Mouse (Mus musculus) left cerebral cortex, adult 2 months (tissue): Measurements from ENCODE around the gene Ceacam1. TPM values are rescaled to one million over a fixed set of nuclear protein-coding genes. Genes with fewer than 3 reads are reported as not detected.

Experiments used
- DNase-seq, 2 experiments: peaks; one replicate each; pipeline ENCODE4 v3.0.0; 2021 to 2022; ENCODE audit warnings: low spot score in 2 of 2, mixed read lengths in 1 of 2; ENCODE audit errors: extremely low spot score in 1 of 2
- H3K27ac ChIP-seq: fragments of 200-600 bp; 2 replicates; pipeline ENCODE4 v1.8.1; 2022
- H3K4me3 ChIP-seq: fragments of 200-600 bp; 2 replicates; pipeline ENCODE4 v1.8.1; 2022
- CTCF ChIP-seq: fragments of 200-600 bp; IDR thresholded peaks from 2 replicates; pipeline ENCODE4 v1.8.1; 2022; ENCODE audit warnings: antibody characterized with exemption, mild to moderate bottlenecking, moderate library complexity
- intact Hi-C: fragments of 180-260 bp; cut with DNase I; formaldehyde crosslinking; loops from one replicate; pipeline ENCODE4 v1.15.1; 2025
- total RNA-seq, 2 experiments: library from RNA; stranded (reverse); gene quantifications; 2 replicates each; pipeline ENCODE4 v1.2.3; 2021

Ceacam1 gene
- total RNA-seq, 2 experiments from 2014 or later: 3.1 to 4.1 TPM

DNA sequence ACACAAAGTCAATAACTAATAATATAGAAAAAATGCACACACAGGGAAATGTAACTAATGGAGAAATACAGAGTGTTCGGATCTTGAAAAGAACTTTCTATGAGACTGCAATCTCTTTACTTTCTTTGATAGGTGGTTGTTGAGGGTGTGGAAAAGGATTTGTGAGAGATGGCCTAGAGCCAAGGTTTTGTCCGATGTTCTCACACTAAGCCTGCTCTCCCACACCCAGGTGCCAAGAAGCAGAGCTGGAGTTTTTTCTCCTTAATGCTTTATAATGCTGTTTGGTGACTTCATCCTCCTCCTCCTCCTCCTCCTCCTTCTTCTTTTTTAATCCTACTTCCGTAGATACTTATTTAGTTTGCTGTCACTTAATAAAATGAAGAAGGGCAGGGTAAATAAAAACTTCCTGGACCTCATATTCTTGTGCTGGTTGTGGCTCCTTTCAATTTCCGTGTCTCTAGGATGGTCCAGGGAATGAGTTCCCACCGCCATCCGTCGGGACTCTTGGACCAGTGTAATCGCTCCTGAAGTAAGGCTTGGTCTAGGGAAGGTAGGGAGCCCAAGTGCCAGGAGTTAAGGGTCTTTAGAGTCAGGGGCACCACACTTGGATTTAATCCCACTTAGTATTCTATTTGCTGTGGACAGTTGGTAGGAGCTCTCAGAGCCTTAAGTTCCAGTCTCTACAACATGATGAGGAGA lies 38.1 kb downstream of the Ceacam1 start:
- intact Hi-C loops: no loop called here
- Histone ChIP-seq H3K27ac (no peak overlapping the region), H3K4me3 (no peak overlapping the region)
- DNase-seq: no peak
- TF ChIP-seq CTCF: no peak

GRCm38 (mm10) chr7:25436704-25437103 lies 40.7 kb downstream of the Ceacam1 start:
- intact Hi-C loops: no loop called here
- Histone ChIP-seq H3K27ac (peak overlapping the region; percentile 65), H3K4me3 (no peak overlapping the region)
- no peak for TF ChIP-seq CTCF
- no peak for DNase-seq

DNA sequence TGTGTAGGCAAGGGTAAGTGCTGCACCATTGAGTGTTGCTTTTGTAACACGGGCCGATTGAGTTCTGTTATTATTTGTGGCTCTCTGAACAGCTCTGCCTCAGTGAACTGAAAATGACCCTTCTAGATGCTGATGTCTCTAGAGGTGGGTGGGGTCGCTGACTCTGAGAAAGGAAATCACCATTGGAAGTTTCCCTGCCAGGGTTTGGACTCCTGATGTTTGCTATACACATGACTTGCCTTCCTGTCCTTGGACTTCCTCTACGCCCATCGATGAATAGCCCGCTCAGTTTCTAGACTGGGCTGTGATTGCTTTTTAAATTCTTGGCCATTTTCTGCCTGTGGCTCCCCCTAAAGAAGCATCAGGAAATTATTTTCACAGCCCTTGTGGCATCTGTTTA lies 41.2 kb downstream of the Ceacam1 start:
- H3K27ac ChIP-seq: peak overlapping the region; percentile 65
- DNase-seq: no peak
- no peak overlapping the region for H3K4me3 ChIP-seq
- intact Hi-C loops: no loop called here
- no peak; the same call in 1 of the 2 replicates for TF ChIP-seq CTCF

DNA sequence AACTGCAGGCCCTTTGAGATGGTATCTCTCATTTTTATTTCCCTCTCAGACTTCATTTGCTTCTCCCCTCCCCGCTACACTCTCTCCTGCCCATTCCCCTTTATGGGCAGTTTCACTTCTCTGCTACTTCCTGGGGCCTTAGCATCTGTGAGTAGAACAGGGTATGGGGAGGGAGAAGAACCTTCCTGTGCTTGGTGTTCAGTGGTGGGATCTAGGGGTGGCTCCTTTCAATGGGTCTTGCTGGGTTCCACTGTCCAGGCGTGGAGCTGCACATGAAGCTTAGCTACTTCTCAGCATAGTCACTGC lies 41.9 kb downstream of the Ceacam1 start:
- peak overlapping the region; percentile 63 for H3K27ac ChIP-seq
- no peak for TF ChIP-seq CTCF
- intact Hi-C loops: no loop called here
- DNase-seq: no peak
- H3K4me3 ChIP-seq: no peak overlapping the region

GRCm38 (mm10) chr7:25434654-25435545 lies 42.5 kb downstream of the Ceacam1 start:
- TF ChIP-seq CTCF: no peak
- intact Hi-C loops: no loop called here
- Histone ChIP-seq H3K4me3 (no peak overlapping the region), H3K27ac (peak overlapping the region; percentile 67; the same call in 1 of the 2 replicates)
- no peak for DNase-seq

DNA sequence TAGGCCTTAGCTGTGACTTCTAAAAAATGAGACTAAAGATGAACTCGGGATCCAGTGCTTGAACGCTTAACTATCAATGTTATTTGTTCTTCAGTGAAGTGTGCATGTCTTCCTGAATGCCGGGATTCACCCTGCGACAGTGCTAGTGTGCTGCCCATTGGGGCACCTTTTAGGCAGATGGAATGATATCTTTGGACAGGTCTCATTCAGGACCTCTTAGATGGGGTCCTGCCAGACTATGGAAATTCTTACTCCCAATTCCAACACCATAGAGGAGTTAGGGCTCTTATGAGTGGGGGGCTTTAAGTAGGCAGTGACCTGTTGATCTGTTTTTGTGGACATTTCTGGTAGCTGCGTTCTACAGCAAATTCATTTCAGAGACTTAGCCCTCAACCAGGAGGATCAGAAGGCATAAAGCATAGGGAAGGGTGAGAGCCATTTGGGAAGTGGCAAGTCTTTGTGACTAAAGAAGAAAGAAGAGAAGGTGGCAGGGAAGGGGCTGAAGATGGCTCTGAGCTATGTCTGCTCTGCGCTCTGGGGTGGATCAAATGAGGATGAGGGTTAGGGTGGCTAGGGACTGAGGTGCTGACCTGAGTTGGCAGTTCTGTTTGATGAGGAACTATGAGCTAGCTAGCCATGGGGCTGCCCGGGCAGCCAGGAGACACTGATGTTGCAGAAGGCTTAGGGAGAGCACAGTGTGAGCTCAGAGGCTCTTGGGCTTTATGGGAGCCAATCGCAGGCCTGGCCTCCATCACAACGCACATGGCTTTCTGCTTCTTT lies 43.4 kb downstream of the Ceacam1 start:
- H3K27ac ChIP-seq: peak overlapping the region; percentile 67
- intact Hi-C loops: no loop called here
- TF ChIP-seq CTCF: no peak

DNA sequence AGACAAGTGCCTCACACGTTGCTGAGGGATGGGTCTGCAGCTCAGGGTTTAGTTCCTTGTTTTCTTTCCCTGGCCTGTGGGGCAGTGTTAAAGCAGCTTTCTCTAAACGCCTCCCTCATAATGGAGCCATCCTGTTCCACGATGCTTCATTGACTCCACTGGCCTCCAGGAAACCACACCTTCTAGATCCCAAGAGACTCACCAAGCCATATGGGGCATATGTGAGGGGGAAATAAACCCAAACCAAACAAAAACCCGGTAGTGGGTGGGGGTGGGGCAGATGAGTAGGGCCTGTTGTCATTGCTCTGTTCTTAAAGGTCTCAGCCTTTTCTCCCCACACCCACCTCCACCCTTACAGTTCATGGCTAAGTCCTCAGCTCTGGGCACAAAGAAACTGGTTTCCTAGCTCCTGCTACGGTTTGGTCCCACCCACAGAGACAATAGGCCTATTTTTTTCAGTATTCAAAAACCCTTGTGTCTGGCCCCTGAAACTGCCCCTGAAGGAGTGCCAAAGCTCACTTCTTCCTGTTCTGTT lies 44.3 kb downstream of the Ceacam1 start:
- TF ChIP-seq CTCF: no peak
- Histone ChIP-seq H3K4me3 (no peak overlapping the region), H3K27ac (peak overlapping the region; percentile 47; the same call in 1 of the 2 replicates)
- DNase-seq: no peak
- intact Hi-C loops: no loop called here

More for the DNA sequence above, 43.4 kb downstream of the Ceacam1 start:
- no peak overlapping the region for H3K4me3 ChIP-seq
- DNase-seq: no peak

DNA sequence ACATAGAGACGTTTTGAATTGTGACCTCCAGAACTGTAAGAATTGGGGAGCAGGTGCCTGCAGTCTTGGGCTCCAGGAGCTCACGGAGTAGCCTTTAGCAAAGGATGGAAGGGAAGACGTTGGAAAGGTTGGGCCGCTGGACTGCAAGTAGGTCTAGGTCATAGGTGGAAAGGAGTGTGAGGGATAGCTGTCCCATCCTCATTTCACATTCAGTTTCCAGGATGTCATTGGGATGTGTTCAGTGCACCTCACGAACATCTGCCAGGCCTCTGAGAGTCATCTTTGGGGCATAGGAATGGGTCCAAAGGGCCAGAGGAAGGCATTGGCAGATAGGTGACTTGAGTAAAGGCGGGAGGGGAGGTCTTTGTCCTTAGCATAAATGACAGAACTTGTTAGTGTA lies 45.0 kb downstream of the Ceacam1 start:
- no peak for TF ChIP-seq CTCF
- intact Hi-C loops: no loop called here
- no peak for DNase-seq
- Histone ChIP-seq H3K27ac (peak overlapping the region; percentile 47; the same call in 1 of the 2 replicates), H3K4me3 (no peak overlapping the region)

DNA sequence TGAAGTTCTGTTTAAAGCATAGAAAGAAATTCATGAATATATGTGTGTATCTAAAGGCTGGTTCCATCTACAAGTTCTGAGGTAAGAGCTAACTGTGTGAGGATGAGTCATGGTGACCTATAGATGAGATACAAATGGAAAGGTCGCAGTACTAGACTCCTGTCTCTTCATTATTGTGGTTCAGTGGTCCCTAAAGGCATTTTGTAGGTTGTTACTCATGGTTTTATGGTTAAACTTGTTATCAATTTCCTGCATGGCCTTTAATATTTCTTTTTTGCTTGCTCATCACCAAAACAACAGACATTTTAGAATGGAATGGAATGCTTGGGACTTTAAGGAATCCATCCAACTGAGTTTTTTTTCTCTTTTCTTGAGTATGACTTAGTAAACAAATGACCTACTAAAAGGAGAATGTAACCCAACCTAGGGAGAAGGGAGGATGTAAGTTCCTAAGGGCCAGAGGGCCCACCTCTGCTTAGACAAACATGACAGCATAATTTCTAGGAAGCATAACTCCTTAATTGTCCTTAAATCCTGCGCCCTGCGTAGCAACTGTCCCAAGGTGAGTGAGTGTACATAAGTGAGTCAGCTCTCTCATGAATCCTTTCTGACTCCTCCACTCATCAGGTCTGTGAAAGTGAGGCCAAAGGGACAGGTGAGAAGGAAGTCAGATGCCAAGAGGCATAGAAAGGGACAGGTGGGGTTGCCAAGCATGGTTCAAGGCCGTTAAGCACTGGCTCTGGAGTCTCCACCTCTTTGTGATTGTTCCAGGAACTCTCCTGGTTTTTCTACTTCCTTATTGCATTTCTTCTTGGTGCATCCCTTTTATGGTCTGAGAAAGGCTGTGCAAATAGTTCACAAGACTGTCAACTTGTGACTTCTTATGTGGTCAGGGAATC lies 47.3 kb downstream of the Ceacam1 start:
- H3K4me3 ChIP-seq: no peak overlapping the region
- TF ChIP-seq CTCF: no peak
- no peak for DNase-seq
- intact Hi-C loops: no loop called here
- H3K27ac ChIP-seq: no peak overlapping the region

- intact Hi-C loops: no loop called here
- DNase-seq: no peak
- no peak overlapping the region for H3K4me3 ChIP-seq
- TF ChIP-seq CTCF: no peak
- H3K27ac ChIP-seq: no peak overlapping the region
These were observed 49.1 kb downstream of the Ceacam1 start for GRCm38 (mm10) chr7:25428321-25428720.

DNA sequence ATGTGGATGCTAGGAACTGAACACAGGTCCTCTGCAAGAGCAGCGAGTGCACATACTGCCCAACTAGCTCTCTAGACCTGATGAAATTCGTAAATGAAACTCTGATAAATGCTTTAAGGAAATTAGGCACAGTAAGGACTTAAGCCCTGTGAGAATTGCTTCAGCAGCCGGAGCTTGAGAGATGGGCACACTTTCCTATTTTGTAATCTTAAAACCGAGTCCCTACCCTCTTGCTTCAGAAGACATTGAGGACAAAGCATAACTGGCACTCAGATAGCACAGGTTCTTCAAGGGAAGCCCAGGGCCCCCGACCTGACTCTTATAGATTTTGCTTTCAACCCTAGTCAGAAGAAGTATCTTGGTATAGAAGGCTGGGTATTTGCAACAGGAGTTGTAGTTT lies 50.3 kb downstream of the Ceacam1 start:
- no peak overlapping the region for H3K27ac ChIP-seq
- H3K4me3 ChIP-seq: no peak overlapping the region
- no peak for TF ChIP-seq CTCF
- intact Hi-C loops: no loop called here
- no peak for DNase-seq
